Mouse (Mus musculus) thymus, postnatal 25 days (tissue): ENCODE measurements around the gene Med17.
"Not testable (repeated sequence)": the region's sequence is repeated elsewhere in the genome, so short reads cannot be mapped to it uniquely, and the experiment has no call there.

Experiments
- DNase-seq: peaks from one replicate; pipeline ENCODE4 v3.0.0; 2022

Gene Med17

DNA sequence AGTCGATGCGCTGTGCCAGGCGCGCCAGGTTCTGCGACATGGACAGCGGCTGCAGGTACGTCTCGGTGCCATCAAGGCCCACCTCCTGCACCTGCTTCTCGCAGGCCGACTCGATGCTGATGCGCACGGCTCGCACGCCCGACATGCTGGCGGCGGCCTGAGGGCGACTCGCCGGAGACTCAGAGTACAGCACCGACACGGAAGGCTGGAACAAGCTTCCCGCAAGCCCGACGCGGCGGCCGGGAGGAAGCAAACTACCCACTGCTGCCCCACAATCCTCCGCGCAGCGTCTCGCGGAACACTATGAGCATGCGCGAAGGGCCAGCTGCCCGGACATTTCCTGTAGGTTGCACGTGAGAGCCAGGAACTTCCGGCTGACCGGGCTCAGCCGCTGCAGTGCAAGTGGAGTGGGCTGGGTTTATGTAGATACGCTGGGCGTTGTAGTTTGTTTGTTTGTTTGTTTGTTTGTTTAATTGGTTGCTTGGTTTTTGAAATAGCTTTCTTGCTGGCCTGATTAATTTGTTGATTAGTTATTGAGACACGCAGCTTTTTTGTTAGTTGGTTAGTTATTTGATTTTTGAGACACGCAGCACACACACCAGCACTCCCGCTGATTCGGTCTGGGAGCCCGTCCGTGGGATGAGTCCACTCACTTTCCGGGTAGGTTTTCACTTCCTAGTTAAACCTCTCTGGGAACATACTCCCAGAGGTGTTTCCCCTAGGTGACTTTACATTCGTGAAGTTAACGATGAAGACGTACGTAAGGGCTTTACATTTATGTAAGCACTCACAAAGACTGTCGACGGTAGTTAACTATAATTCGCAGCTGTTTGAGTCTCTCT, at the start of gene Med17:
TSS of gene Med17 (minus strand) at position 283 of the 842 bp plus-strand sequence.
- peak; percentile 91 for DNase-seq

DNA sequence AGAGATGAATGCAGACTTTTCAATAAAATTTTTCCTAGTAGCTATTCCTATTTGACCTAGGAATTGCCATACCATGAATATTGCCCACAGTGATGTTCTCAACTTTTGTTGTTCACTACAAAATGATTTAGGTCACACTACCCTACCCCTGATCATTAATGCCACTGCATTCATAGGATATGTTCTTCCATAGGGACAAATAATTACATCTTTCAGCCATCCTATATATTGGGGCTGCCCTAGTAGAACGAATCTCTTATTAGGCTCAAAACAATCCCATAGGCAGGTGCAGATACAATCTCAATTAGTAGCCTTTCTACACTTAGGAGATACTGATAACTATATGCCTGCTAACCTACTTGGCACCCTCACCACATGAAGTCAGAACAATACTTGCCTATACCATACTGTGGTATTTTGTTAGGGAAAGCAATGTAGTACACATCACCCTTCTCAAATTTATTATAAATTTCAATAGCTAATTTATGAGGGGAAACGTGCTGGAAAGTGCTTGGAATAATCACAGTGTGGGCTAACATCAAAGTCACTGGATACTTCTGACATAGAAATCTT, 38.5 kb upstream of the Med17 start:
- no peak for DNase-seq

DNA sequence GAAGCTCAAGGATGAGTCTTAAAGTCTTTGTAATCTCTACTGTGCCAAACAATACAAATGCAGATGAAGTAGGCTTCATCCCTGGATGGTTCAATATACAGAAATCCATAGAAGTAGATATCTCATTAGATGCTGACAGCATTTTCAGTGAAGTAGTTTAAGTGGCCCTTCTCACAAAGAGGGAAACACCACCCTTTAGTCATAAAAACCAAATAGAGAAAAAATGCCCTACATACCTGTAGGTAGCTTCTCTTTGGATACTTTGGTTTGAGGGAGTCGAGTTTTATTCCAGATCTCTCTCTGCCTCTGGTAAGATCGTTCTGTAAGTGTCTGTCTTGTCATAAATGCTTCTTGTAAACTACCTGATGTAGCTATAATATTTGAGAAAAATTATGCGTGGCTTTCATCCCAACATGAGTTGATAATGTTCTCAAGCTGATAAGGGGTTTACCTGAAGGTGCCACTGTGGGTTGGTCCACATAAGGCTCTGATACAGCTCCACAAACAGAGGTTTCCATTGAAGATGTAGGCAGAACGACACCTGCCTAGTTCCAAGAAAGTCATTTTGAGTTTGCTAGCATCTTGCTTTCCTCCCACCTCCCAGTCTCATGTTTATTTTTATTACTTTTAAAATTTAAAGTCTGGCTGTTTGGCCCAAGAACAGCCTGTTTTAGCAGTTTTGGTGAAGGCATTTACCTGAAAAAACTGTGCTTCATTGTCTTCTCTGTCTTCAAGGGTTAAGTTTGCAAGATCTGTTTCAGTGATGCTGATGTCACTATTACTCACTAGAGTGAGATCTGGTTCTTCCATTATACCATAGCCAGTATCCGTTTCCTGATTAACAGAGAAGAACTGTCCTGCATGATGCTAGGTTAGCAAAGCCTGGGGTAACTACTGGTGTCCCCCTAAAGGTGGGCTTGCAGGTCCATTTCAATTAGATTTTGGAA, 37.8 kb upstream of the Med17 start:
- no peak for DNase-seq

DNA sequence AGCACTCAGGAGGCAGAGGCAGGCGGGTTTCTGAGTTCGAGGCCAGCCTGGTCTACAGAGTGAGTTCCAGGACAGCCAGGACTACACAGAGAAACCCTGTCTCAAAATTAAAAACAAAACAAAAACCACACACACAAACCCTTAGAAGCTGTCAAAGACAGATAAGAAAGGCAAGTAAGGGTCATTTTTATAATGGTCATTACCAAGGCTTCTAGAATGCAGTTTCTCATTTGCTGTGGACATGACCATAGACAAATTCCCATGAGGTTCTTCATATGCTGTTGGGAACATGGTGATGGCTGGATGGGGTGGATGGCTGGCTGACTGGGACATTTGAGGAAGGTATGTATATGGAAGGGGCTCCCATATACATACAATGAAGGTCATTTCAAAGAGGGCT, 36.6 kb upstream of the Med17 start:
- not testable (repeated sequence) for DNase-seq

DNA sequence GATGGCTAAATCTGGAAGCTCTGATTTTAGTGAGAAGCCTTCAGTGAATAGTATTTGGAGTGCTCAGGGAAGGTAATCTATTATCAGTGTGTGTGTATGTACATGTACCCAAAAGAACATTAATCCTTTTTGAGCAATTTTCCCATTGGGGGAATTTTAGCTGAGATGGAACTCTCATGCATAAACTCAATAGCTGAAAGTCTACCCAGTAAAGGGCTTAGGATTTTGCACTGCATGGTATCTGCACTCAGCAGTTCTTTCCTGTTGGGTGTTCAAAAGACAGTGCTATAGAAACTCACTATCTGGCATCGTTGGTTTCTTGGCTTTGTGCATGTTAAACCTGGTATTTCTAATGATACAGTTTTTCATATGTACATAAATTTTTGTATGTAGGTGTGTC, 34.9 kb upstream of the Med17 start:
- no peak for DNase-seq

DNA sequence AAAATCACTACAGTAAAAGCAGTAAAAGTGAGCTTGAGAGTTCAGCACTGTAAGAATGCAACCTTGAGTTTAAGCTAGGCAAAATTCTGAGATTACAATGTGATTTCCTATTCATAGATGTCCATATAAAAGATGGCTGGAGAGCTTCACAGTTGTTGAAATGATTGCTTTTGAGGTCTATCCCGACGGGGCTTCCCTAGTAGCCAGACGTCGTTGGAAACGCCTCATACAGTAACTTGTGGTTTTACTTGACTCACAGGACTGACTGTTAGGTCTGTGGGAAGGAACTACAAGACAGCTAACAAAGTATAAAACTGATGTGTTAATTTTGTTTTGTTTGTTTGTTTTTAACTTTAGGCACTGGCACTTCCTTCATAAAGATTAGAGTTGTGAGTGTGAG, 33.9 kb upstream of the Med17 start:
- no peak for DNase-seq

DNA sequence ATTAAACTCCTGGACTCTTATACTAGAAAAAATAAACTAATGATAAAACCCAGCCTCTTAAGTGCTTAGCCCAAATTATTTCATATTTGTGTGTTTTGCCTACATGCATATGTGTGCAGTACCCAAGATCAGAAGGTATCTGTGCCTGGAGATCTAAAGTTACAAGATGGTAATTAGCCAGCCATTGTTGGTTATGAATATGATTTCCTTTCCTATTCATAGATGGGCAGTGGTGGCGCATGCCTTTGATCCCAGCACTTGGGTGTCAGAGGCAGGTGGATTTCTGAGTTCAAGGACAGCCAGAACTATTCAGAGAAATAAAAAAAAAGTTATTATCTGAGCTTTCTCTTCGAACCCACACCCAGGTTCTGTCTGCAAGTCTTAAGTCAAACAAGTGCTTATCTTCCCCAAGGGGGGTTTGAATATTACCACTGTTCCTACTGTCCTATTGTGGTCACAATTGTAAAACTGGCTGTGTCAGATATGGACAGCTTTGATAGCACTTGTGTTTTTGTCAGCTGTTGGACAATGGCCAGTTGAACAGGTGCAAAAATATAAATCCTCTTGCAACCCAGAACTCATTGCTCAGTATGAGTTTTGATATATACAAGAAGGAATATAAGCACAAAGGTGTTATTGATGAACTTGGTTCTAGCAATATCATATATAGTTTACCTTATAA, 32.5 kb upstream of the Med17 start:
- DNase-seq: no peak

DNA sequence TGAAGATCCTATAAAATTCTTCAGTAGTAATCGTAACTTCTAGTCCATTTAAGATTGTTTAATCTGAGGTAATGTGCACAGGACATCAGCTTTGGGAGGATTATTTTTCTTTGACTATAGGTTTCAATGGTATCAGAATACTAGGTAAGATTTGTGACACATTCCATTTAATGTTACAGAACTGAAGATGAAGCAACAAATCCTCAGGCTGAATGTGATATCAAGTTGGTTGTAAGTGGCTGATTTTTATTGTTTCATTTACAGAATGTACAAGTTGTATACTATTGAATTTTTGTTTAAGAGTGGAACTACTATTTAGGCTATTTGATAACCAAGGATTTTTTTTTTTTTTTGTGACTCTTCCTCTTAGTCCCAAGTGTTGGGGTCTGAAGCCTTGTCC, 30.4 kb upstream of the Med17 start:
- DNase-seq: no peak

DNA sequence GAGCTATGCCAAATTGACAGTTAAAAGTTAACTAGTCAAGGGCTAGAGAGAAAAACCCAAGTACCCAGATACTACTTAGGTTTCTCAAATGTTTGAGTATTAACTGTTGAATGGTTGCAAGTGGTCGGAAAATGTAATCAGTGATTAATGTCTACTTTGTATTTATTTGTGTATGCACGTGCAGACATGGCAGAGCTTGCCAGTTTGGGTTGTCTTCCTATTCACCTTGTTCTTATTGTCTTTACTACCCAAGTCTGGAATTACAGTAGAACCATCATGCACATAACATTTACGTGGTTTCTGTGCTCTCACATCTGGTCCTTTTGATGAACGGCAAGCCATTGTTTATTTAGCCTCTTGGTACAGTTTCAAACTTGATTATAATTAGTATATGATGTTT, 29.7 kb upstream of the Med17 start:
- no peak for DNase-seq

DNA sequence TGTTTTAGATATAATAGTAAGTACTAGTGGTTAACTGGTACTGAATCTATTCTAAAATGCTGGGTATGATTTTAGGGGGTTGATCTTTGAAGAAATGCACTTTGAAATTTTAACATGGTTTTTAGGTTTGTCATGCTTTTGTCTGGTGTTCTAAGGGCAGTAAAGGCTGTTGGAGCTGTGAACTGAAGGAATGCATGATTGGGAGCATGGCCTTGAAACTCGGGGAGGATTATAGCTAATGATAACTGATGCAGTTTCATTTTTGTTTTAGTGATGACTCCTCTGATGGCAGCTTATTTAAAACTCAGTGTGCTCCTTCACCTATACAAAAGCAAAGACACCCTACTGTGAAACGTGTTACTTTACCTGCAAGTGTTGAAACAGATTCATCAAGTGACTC, 28.5 kb upstream of the Med17 start:
- no peak for DNase-seq

DNA sequence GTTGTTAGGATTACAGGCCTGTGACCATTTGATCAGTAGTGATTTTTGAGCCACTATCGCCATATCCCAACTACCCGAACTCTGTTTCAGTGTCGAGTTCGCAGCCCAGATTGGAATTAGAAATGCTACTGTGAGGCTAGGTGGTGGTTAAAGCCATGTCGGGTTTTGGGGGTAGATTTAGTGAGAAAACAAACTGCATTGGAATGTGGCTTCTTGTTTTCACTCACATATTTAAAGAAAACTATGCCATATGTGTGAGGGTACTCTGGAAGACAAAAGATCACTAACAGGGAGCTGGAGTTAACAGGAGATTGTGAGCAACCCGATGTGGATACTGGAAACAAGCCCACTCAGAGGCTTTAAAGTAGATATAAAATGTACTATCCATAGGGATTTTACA, 27.5 kb upstream of the Med17 start:
- DNase-seq: no peak

DNA sequence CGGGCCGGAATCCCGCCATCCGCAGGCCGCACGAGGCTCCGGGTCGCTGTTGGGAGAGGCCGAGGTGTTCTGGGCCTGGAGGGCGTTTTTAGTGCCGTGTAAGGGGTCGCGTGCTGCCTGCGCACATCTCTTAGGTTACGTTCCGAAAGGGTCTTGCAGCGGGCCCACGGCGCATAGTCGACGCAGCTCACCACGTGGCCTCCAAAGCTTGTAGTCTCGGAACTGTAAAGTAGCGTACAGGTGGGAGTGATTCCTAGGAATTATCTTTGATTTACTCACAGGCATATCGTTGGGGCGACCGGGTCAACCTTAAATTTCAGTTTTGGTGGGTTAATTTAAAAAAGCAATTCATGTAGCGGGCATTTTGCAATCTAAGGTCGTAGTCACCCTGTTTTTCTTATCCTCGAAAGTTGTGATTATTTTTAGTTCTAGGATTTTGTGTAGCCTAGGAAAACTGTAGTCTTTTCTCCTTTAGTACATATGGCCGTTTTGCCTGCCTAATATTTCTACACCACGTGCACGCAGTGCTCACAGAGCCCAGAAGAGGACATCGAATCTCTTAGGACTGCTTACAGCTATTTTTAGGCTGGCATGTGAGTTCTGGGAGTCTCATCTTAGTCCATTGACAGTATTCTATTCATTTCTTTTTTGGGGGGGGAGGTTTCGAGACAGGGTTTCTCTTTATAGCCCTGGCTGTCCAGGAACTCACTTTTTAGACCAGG, 26.8 kb upstream of the Med17 start, which contains the start of gene 4931406C07Rik:
TSS of gene 4931406C07Rik (minus strand) at position 51 of the 722 bp plus-strand sequence.
- DNase-seq: no peak

DNA sequence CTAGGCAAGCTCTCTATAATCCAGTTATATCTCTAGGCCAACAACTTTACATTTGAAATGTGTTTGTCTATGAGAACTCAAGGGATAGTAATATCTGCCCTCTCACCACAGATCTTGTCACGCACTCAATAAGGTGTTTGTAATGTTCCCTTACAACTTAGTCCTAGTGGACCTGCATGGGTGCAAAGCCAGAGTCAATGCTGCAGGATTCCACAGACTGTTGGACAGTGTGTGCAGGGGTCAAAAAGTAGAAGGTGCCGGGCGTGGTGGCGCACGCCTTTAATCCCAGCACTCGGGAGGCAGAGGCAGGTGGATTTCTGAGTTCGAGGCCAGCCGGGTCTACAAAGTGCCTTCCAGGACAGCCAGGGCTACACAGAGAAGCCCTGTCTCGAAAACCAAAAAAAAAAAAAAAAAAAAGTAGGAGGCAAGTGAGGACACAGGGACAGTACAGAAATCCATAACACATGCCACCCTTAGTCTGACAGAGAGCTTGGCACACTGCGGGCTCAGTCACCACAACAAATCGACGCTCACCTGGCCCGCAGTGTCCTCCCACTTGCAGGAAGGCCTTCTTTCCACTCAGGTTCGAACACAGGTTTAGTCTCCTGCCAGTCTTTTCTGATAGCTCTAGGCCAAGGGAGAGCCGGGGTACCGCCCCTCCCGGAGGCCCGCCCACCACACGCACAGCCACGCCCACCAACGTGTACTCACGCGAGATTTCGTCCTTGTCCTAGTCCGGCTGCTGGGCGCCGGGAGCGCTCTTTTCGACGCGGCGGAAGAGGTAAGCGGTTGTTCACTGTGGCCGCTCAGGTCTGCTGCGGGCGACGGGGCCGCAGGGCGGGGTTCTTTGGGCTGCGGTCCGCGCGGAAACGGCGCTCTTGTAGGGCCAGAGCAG, 26.0 kb upstream of the Med17 start, which contains the start of gene Taf1d:
TSS of gene Taf1d (plus strand) at position 712 of the 895 bp plus-strand sequence.
- peak; percentile 99 for DNase-seq

DNA sequence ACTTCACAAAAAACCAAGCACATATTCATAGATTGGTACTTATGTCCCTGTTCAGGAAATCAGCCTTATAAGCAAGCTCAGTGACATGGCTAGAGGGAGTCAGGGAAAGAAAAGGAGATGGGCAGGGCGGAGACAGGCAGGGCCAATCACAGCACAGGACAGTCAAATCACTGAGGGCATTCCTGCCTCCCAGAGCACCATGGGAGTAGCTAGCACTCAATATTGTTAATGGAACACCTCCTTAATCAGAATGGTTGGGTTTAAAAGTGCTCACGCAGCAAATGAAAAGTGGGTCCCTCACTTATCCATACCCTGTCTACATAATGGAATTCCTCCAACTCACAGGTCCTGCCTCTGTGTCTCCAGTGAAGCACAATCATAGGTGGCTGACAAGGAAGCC, 23.1 kb upstream of the Med17 start:
- no peak for DNase-seq

DNA sequence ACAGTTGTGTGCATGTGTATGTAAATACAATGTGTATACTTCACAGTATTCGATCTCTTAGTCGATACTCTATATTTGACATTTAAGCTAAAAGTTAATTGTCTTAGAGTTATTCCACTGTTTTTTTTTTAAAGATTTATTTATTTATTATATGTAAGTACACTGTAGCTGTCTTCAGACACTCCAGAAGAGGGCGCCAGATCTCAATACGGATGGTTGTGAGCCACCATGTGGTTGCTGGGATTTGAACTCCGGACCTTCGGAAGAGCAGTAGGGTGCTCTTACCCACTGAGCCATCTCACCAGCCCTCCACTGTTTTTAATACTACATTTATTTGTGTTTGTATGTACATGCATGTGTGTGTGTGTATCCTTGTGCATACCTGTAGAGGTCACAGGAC, 22.3 kb upstream of the Med17 start:
- DNase-seq: not testable (repeated sequence)

DNA sequence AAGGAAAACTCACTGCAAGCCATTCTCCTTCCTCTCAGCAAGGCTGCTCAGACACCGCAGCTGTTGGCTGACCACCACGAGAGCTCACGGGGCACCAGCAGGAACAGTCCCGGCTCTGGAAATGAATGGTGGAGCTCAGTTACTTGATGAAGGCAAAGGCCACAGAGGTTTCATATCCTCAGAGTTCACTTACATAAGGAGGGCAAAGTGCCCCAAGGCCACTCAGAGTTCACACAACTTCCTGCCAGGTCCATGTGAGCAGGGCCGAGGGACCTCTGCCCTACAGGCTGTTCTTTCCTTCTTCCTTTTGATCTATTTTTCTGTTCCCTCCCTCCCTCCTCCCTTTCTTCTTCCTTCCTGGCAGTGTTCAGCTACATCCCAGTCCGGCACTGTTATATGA, 21.7 kb upstream of the Med17 start:
- no peak for DNase-seq

DNA sequence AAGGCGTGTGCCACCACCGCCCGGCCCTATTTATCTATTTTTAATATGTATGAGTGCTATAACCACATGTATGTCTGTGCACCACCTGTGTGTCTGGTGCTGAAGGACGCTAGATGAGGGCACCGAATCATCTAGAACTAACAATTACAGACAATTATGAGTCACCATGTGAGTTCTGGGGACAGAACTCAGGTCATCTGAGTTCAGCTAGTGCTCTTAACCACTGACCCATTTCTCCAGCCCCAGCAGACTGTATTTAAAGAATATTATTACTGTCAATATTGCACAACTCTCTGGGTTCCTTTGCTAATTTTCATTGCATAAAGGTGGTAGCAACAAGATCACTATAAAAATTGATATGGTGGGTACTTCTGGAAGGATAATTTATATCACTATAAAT, 20.3 kb upstream of the Med17 start:
- no peak for DNase-seq

DNA sequence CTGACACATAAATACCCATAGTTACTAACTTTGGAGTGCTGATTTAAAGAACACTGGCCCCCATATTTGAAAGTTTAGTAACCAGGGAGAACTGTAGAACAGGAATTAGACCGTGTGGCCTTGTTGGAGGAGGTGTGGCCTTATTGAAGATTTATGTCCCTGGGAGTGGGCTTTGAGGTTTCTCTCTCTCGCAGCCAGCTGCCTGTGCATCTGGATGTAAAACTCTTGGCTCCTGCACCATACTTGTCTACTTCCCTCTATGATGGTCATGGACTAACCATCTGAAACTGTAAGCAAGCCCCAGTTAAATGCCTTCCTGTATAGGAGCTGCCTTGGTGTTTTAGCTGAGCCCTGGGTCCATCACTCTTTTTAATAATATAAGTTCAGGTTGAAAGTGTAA, 18.7 kb upstream of the Med17 start:
- DNase-seq: no peak

DNA sequence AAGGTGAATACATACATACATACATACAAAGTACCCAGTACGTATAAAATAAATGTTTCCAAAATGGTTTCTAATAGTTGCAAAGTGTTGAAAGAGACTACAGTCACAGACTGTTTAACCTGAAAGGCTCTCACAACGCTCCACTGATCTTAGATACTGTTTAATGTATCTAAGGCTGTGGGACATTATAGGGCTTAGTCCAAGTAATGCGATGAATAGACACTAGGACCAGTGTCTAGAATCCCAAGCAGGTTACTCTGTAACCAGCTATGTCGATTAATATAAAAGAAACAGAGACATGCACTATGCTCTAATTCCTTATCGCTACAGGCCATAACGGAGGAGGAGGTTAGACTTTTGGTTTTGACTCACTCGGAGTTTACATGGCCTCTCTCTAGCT, 17.4 kb upstream of the Med17 start:
- no peak for DNase-seq

DNA sequence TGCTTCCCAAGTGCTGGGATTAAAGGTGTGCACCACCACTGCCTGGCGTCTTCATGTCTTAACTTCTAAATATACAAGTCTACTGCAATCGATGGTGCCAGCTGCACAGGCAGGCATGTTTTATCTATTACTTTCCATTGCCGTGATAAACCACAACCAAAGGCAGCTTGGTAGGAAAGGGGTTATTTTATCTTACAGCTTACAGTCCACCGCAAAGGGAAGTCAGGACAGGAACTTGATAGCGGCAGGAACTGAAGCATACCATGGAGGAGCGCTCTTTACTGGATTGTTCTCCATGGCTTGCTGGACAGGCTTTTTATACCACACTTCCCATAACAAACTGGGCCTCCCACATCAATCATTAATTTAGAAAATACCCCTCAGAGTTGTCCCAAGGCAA, 9.5 kb upstream of the Med17 start:
- DNase-seq: no peak

DNA sequence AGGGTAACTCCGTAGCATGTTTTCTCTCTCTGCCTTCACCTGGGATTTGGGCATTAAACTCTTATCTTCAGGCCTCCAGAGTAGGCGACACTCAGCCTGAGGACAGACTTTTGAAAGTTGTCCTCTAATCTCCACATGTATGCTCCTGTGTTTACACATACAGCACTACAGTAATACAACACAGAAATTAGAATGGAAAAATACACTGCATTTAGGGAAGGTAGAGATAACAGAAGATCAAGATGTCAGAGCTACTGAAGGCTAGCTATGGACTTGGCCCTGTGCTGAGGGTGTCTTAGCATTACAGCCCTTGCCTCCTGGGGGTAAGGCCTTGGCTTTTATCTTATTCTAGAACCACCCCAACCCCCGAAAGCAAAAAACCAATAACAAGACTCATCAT, 8.7 kb upstream of the Med17 start:
- DNase-seq: no peak
